ENCODE assay signal across 10 mouse cellular contexts in genomic region chr5:106381919-106382318, GRCm38 (mm10).
A peak's percentile ranks its signal among the peaks of the same experiment; 100 is the strongest.
DNase-seq lines count a peak whose midpoint lies in the region; ATAC-seq and TF ChIP-seq lines count a peak whose summit lies in the region.
"Had no signal": no experiment of that assay in that cellular context is flagged by ENCODE, and none has a peak within 500 bp of the region (broad histone marks: within the 10 kb centered on the region; RNA-seq: fewer than 3 reads in every experiment).

No protein-coding gene starts in this region.

- no peak for DNase-seq in heart, adult 2 months
- DNase-seq in heart, embryonic 10.5 days (ENCODE audit: low spot score), result no peak
- DNase-seq in lung, postnatal 0 days (ENCODE audit: low spot score), result no peak
- no peak for DNase-seq in lung, postnatal 25 days (ENCODE audit: low spot score)
- DNase-seq in adrenal gland, postnatal 14 days, result peak; percentile 28
- DNase-seq in embryonic facial prominence, embryonic 10.5 days (ENCODE audit: low spot score), result peak; percentile 19
- DNase-seq in layer of hippocampus, postnatal 25 days (ENCODE audit: extremely low spot score in 1 of 2, low spot score in 1 of 2), result no peak
- DNase-seq: lung, postnatal 14 days had no signal

- no peak overlapping the region for H3K4me2 ChIP-seq in lung, postnatal 0 days (replicated peaks; ENCODE audit: low read depth, low read length)
- no peak overlapping the region for H3K4me2 ChIP-seq in forebrain, embryonic 12.5 days
- H3K4me2 ChIP-seq: hindbrain, embryonic 12.5 days had no signal

- ATAC-seq in lung, postnatal 0 days, result no peak
- ATAC-seq in forebrain, embryonic 12.5 days (ENCODE audit: low FRiP score), result no peak

- no peaks in the 10 kb centered on the region for H3K79me2 ChIP-seq in heart, adult 2 months (replicated peaks; ENCODE audit: control insufficient read depth, insufficient read depth, low read length)

- no peaks in the 10 kb centered on the region for H3K9me3 ChIP-seq in heart, embryonic 10.5 days
- H3K9me3 ChIP-seq in lung, postnatal 0 days (ENCODE audit: low read length), result no peaks in the 10 kb centered on the region
- H3K9me3 ChIP-seq in embryonic facial prominence, embryonic 10.5 days, result no peaks in the 10 kb centered on the region
- H3K9me3 ChIP-seq in forebrain, embryonic 12.5 days, result no peaks in the 10 kb centered on the region
- H3K9me3 ChIP-seq: hindbrain, embryonic 12.5 days had no signal

- TF ChIP-seq EP300 in heart, adult 2 months (IDR thresholded peaks at IDR 0.05; ENCODE audit: insufficient read depth, low read depth, low read length), result no peak
- no peak for TF ChIP-seq EP300 in lung, postnatal 0 days (IDR thresholded peaks at IDR 0.05)

- H3K27ac ChIP-seq in heart, adult 2 months, result no peak overlapping the region
- no peak overlapping the region for H3K27ac ChIP-seq in heart, embryonic 10.5 days
- H3K27ac ChIP-seq in lung, postnatal 0 days (ENCODE audit: low read length), result no peak overlapping the region
- H3K27ac ChIP-seq in embryonic facial prominence, embryonic 10.5 days (replicated peaks), result no peak overlapping the region
- no peak overlapping the region for H3K27ac ChIP-seq in forebrain, embryonic 12.5 days
- H3K27ac ChIP-seq: hindbrain, embryonic 12.5 days had no signal

- intact Hi-C loops in heart, adult 2 months (cut with DNase I), result no loop called here

- H3K36me3 ChIP-seq in heart, adult 2 months (ENCODE audit: control insufficient read depth, insufficient read depth, low read length), result no peaks in the 10 kb centered on the region
- H3K36me3 ChIP-seq in heart, embryonic 10.5 days, result no peaks in the 10 kb centered on the region
- no peaks in the 10 kb centered on the region for H3K36me3 ChIP-seq in lung, postnatal 0 days (ENCODE audit: insufficient read depth, low read length)
- H3K36me3 ChIP-seq in embryonic facial prominence, embryonic 10.5 days (replicated peaks), result no peaks in the 10 kb centered on the region
- H3K36me3 ChIP-seq in forebrain, embryonic 12.5 days (replicated peaks), result no peaks in the 10 kb centered on the region
- H3K36me3 ChIP-seq: hindbrain, embryonic 12.5 days had no signal

- H3K4me1 ChIP-seq in heart, adult 2 months (ENCODE audit: control insufficient read depth, insufficient read depth, low read length), result no peaks in the 10 kb centered on the region
- no peaks in the 10 kb centered on the region for H3K4me1 ChIP-seq in heart, embryonic 10.5 days
- H3K4me1 ChIP-seq in lung, postnatal 0 days (ENCODE audit: insufficient read depth, low read depth, low read length), result no peaks in the 10 kb centered on the region
- peaks cover 13% of the 10 kb centered on the region; the same call in 1 of the 2 replicates for H3K4me1 ChIP-seq in embryonic facial prominence, embryonic 10.5 days
- H3K4me1 ChIP-seq in forebrain, embryonic 12.5 days, result peaks cover 36% of the 10 kb centered on the region

- no peaks in the 10 kb centered on the region for H3K27me3 ChIP-seq in heart, adult 2 months (ENCODE audit: control insufficient read depth, insufficient read depth, low read length)
- H3K27me3 ChIP-seq in heart, embryonic 10.5 days (ENCODE audit: insufficient read depth, poor library complexity, severe bottlenecking), result peaks cover 9% of the 10 kb centered on the region; the same call in 1 of the 2 replicates
- H3K27me3 ChIP-seq in lung, postnatal 0 days (replicated peaks; ENCODE audit: insufficient read depth, low read length), result no peaks in the 10 kb centered on the region
- H3K27me3 ChIP-seq in embryonic facial prominence, embryonic 10.5 days (replicated peaks; ENCODE audit: low read depth, poor library complexity, severe bottlenecking), result 0 out of 2 replicates have a peak, but pooled peaks cover 4% of the 10 kb centered on the region
- peaks cover 70% of the 10 kb centered on the region for H3K27me3 ChIP-seq in forebrain, embryonic 12.5 days
- H3K27me3 ChIP-seq: hindbrain, embryonic 12.5 days had no signal

- 82% methylated on average over 3 of the region's 3 CpGs for WGBS in heart, adult 2 months
- 85% methylated on average over 3 of the region's 3 CpGs for WGBS in heart, embryonic 10.5 days
- WGBS in lung, postnatal 0 days, result 88% methylated on average over 3 of the region's 3 CpGs
- WGBS in embryonic facial prominence, embryonic 10.5 days, result 85% methylated on average over 3 of the region's 3 CpGs
- 88% methylated on average over 3 of the region's 3 CpGs for WGBS in forebrain, embryonic 12.5 days

- no peak overlapping the region for H3K9ac ChIP-seq in heart, adult 2 months (ENCODE audit: low read depth, low read length)
- no peak overlapping the region for H3K9ac ChIP-seq in lung, postnatal 0 days (replicated peaks; ENCODE audit: low read depth)
- H3K9ac ChIP-seq in forebrain, embryonic 12.5 days, result no peak overlapping the region
- H3K9ac ChIP-seq: hindbrain, embryonic 12.5 days had no signal

- H3K4me3 ChIP-seq in heart, adult 2 months, result no peak overlapping the region
- no peak overlapping the region for H3K4me3 ChIP-seq in heart, embryonic 10.5 days
- H3K4me3 ChIP-seq in lung, postnatal 0 days (ENCODE audit: low read depth, low read length), result no peak overlapping the region
- H3K4me3 ChIP-seq in embryonic facial prominence, embryonic 10.5 days, result no peak overlapping the region
- no peak overlapping the region for H3K4me3 ChIP-seq in forebrain, embryonic 12.5 days (replicated peaks)
- H3K4me3 ChIP-seq: hindbrain, embryonic 12.5 days had no signal

- no peak for TF ChIP-seq POLR2A in heart, adult 2 months (IDR thresholded peaks at IDR 0.05; ENCODE audit: insufficient read depth, low read depth, low read length)

- peak; percentile 25 for TF ChIP-seq CTCF in heart, adult 2 months (IDR thresholded peaks at IDR 0.05)
- TF ChIP-seq CTCF in lung, postnatal 0 days (IDR thresholded peaks at IDR 0.05), result peak; percentile 45

Comparison
In these comparisons a context has a peak if more than half of its experiments do, and no peak if none do; other contexts are left out.
1. DNase-seq: peak in adrenal gland, postnatal 14 days (single experiment) and embryonic facial prominence, embryonic 10.5 days (single experiment); none in heart, adult 2 months (0 of 2), heart, embryonic 10.5 days (single experiment), lung, postnatal 0 days (single experiment), lung, postnatal 25 days (single experiment) and layer of hippocampus, postnatal 25 days (0 of 2).